Mouse (Mus musculus) hindbrain, postnatal 0 days (tissue): ENCODE measurements around the gene Syne3. TPM values are rescaled to one million over a fixed set of nuclear protein-coding genes. Genes with fewer than 3 reads are reported as not detected.

Experiments
- ATAC-seq: fragments of 200-750 bp; cut with Nextera tagmentation; 2 replicates; pipeline ENCODE4 v1.8.0; 2017; ENCODE audit warnings: mild to moderate bottlenecking, moderate TSS enrichment, moderate library complexity
- DNase-seq: peaks from one replicate; pipeline ENCODE4 v3.0.0-alpha.2; 2015; ENCODE audit warnings: low spot score
- H3K27ac ChIP-seq: fragments of 300-500 bp; sonication (generic); 2 replicates; pipeline ENCODE4 v1.5.1; 2014; ENCODE audit warnings: mild to moderate bottlenecking
- H3K27me3 ChIP-seq: fragments of 300-500 bp; sonication (generic); 2 replicates; pipeline ENCODE4 v1.6.1; 2014; ENCODE audit warnings: low read length, mixed read lengths; ENCODE audit not compliant: insufficient read depth
- H3K36me3 ChIP-seq: fragments of 300-500 bp; sonication (generic); 2 replicates; pipeline ENCODE4 v1.6.1; 2014; ENCODE audit warnings: low read length, mixed read lengths; ENCODE audit not compliant: insufficient read depth
- H3K4me1 ChIP-seq: fragments of 300-500 bp; sonication (generic); 2 replicates; pipeline ENCODE4 v1.6.1; 2014; ENCODE audit warnings: antibody characterized with exemption, low read length, mixed read lengths; ENCODE audit not compliant: insufficient read depth
- H3K4me2 ChIP-seq: fragments of 300-500 bp; sonication (generic); 2 replicates; pipeline ENCODE4 v1.6.1; 2014; ENCODE audit warnings: low read depth, mild to moderate bottlenecking, low read length, moderate library complexity, mixed read lengths
- H3K4me3 ChIP-seq: fragments of 300-500 bp; sonication (generic); 2 replicates; pipeline ENCODE4 v1.5.1; 2014; ENCODE audit warnings: low read length
- H3K9ac ChIP-seq: fragments of 300-500 bp; sonication (generic); replicated peaks from 2 replicates; pipeline ENCODE4 v1.6.1; 2014; ENCODE audit warnings: mild to moderate bottlenecking, low read length, moderate library complexity, mixed read lengths
- H3K9me3 ChIP-seq: fragments of 300-500 bp; sonication (generic); 2 replicates; pipeline ENCODE4 v1.6.1; 2016; ENCODE audit warnings: low read length, mixed read lengths
- CTCF ChIP-seq: IDR thresholded peaks from 2 replicates; pipeline ENCODE4 v1.5.1; 2016; ENCODE audit warnings: antibody characterized with exemption, control low read depth, low read depth
- WGBS: fragments of 180-500 bp; shearing (Covaris S2); extraction: QIAGEN DNeasy Blood & Tissue Kit; methylation state at CpG from one replicate; pipeline ENCODE4 v1.1.7; 2014; 5-methylcytosine and 5-hydroxymethylcytosine counted together
- polyA plus RNA-seq: library from polyadenylated mRNA; unstranded; fragments of >200 nt; fragmentation: Nextera tagmentation; extraction: Ambion mirVana; gene quantifications from 2 replicates; pipeline ENCODE4 v1.2.1, GENCODE M21; 2015
- total RNA-seq: library from RNA; depleted of rRNA; stranded (reverse); fragments of >200 nt; gene quantifications from 2 replicates; pipeline ENCODE4 v1.2.3, GENCODE M21; 2014

The Syne3 gene
- total and polyA plus RNA-seq, 2 experiments from 2014 or later: 0.98 to 1.4 TPM

DNA sequence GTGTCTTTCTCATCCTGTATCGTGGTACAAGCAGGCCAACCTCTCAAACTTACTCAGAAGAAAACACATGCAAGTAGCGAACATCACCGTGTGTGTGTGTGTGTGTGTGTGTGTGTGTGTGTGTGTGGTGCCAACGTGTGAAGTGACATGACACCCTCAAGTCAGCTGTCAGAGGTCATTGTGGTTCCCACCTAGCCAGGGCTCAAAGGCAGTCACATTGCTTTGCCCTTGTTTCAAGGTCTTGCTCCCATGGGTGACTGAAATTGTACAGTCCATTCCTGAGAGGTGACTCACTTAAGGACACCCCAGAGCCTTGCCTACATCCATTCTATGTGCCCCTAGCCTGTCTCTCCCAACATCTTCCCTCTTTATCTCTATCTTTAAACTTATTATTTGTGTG lies 40.0 kb downstream of the Syne3 start:
- Histone ChIP-seq H3K9me3 (no peaks in the 10 kb centered on the region), H3K4me1 (no peaks in the 10 kb centered on the region), H3K27me3 (no peaks in the 10 kb centered on the region), H3K4me3 (no peak overlapping the region), H3K36me3 (no peaks in the 10 kb centered on the region), H3K27ac (no peak overlapping the region), H3K4me2 (no peak overlapping the region), H3K9ac (no peak overlapping the region)
- 83% methylated on average over 4 of the region's 4 CpGs for WGBS
- no peak for TF ChIP-seq CTCF
- DNase-seq (no peak), ATAC-seq (no peak)

DNA sequence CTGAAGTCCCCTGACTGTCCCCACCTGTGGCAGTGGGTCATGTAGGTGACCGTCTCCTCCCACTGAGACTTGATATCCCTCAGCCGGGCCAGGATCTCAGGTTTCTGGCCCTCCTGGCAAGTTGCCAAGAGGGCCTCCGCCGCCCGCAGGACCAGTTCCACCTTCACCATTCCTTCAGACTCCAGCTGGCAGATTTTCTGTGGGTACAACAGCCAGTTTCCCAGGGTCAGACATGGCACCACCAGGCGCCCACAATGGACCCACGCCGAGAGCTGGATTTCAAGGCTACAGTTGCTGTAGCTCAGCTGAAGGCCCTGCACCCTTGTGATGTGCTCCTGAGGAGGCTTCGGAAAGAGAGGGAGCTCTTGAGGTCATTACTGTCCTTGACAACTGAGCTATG lies 40.4 kb downstream of the Syne3 start:
- Histone ChIP-seq H3K9ac (no peak overlapping the region), H3K4me1 (no peaks in the 10 kb centered on the region), H3K27me3 (no peaks in the 10 kb centered on the region), H3K9me3 (no peaks in the 10 kb centered on the region), H3K4me2 (no peak overlapping the region), H3K27ac (no peak overlapping the region), H3K36me3 (no peaks in the 10 kb centered on the region), H3K4me3 (no peak overlapping the region)
- TF ChIP-seq CTCF: no peak
- DNase-seq (no peak), ATAC-seq (no peak)
- WGBS: 78% methylated on average over 9 of the region's 9 CpGs

DNA sequence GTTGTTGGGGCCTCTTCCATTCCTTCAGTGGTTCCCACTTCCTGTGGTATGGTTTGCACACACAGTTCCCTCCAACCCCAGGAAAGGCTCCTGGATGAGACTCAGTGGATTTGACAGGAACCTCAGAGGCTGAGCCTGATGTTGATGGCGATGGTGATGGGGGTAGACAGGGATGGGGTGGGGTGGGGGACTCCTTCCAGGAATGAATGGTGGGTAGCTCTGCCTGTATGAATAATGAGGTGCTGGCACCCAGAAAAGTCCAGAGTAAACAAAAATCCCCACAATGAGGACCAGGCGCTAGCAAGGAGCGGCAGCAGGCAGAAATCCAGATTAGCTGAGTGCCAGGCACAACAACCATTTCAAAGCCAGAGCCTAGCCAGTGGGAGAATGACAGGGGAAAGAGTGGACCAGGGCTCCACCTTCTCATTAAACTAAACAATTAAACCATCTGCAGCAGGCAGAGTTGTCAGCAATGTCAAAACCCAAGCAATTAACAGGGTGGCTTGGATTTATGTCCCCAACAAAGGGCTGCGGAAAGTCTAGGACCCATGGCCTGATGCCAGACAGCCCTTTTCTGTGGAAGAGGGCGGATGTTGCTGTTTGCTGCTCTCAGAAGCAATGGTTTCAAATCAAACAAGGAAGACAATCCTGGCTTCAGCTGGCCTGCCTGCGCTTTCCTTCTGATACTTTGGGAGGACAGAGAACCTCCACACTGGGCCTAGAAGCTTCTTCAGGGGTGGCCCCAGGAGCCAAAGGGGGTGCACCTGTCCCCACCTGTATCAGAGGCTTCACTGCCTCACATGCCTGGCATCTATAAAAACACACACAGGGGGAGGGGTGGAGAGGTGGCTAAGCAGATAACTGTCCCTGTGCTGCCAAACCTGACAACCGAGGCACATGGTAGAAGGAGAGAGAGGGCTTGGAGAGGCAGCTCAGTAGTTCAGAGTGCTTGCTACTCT lies 44.4 kb downstream of the Syne3 start:
- ATAC-seq (peak; percentile 55; the same call in 1 of the 2 replicates), DNase-seq (peak; percentile 68)
- H3K4me1 ChIP-seq: no peaks in the 10 kb centered on the region
- no peaks in the 10 kb centered on the region for H3K27me3 ChIP-seq
- WGBS: 36% methylated on average over 7 of the region's 7 CpGs
- no peak overlapping the region for H3K4me2 ChIP-seq
- no peak overlapping the region for H3K9ac ChIP-seq
- no peak for TF ChIP-seq CTCF
- H3K36me3 ChIP-seq: no peaks in the 10 kb centered on the region
- peak overlapping the region; percentile 15; the same call in 1 of the 2 replicates for H3K27ac ChIP-seq
- no peak overlapping the region for H3K4me3 ChIP-seq
- H3K9me3 ChIP-seq: no peaks in the 10 kb centered on the region

DNA sequence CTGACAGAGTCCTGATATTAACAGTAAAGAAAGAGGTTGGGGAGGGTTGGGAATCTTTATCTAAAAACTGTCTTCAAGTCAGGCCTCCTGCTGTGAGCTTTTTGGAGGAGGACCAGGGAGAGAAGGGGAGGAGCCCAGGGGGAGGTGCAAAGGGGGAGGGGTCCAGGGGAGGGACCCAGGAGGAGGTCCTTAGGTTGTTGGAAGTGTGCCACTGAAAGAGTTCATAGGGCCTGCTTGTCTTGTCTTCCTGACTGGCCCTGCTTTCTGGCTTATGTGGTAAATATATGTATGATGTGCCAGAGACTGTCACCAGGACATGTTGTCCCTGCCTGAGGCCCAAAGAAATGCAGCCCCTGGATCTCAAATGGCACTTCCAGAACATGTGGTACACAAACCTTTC lies 49.2 kb downstream of the Syne3 start:
- Histone ChIP-seq H3K4me1 (peaks cover 5% of the 10 kb centered on the region; the same call in 1 of the 2 replicates), H3K27me3 (no peaks in the 10 kb centered on the region), H3K27ac (no peak overlapping the region), H3K36me3 (no peaks in the 10 kb centered on the region), H3K4me2 (no peak overlapping the region), H3K9ac (no peak overlapping the region), H3K4me3 (no peak overlapping the region), H3K9me3 (no peaks in the 10 kb centered on the region)
- ATAC-seq: no peak
- DNase-seq: no peak
- no peak for TF ChIP-seq CTCF

DNA sequence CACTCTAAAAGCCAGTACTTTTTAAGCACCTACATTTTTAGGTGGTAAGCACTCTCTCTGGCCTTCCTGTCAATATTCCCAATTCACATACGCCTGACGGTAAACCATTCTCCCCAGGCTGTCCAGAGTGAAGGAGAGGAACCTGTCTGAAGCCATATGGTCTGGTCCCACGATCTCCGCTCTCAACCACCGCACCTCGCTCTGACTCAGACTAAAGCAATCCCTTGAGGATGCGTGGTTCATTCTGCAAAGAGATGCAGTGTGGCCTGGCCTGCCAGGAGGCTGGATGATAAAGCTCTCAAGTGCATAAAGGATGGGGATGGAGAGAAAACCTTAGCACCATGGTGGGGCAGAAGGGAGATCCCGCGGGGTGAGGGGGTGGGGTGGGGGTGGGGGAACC lies 49.6 kb downstream of the Syne3 start:
- no peak for DNase-seq
- H3K9me3 ChIP-seq: no peaks in the 10 kb centered on the region
- no peak overlapping the region for H3K9ac ChIP-seq
- no peaks in the 10 kb centered on the region for H3K27me3 ChIP-seq
- ATAC-seq: no peak
- WGBS: 63% methylated on average over 9 of the region's 9 CpGs
- H3K4me3 ChIP-seq: no peak overlapping the region
- no peak for TF ChIP-seq CTCF
- H3K4me2 ChIP-seq: no peak overlapping the region
- H3K4me1 ChIP-seq: peaks cover 9% of the 10 kb centered on the region; the same call in 1 of the 2 replicates
- H3K36me3 ChIP-seq: no peaks in the 10 kb centered on the region
- H3K27ac ChIP-seq: no peak overlapping the region

DNA sequence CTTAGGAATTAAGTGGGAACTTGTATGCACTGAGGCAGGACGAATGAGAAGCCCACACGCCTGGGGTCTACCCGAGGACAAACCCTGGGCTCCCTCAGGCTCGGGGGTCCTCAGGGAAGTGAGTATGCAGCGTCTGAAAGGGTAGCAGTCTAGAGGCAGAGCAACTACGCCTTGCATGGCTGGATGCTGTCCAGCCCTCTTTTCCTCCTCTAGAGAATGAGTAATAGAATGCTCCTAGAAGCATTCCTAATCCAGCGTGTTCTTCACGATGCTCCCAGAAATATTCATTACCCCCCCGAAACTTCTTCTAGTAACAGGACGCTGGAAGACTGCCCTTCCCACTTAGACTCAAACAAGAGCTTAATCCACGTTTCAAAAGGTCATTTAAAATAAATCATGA lies 51.3 kb downstream of the Syne3 start:
- TF ChIP-seq CTCF: no peak
- 72% methylated on average over 11 of the region's 11 CpGs for WGBS
- ATAC-seq: no peak

DNA sequence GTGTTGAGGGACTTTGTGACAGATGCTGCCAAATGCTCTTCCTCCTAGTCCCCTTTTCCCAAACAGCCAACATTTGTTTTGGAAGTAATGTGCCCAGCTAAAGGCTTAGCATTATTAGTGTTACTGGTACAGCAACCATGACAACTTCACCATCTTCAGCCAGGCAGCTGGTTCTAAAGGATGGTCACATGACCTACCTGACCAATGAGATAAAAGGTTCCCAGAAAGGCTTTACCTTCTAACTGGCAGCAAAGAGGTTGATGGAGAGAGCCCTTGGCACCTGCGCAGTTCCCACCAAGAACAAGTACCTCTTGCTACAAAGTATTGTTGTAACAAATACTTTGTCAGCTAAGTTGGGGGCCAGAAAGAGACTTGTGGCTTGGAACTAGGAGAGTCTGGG lies 52.4 kb downstream of the Syne3 start:
- H3K4me1 ChIP-seq: peaks cover 10% of the 10 kb centered on the region; the same call in 1 of the 2 replicates
- no peaks in the 10 kb centered on the region for H3K36me3 ChIP-seq
- no peak for TF ChIP-seq CTCF
- no peaks in the 10 kb centered on the region for H3K27me3 ChIP-seq
- DNase-seq (no peak), ATAC-seq (no peak)
- H3K9me3 ChIP-seq: no peaks in the 10 kb centered on the region
- H3K27ac ChIP-seq: no peak overlapping the region
- WGBS: 91% methylated on average over 1 of the region's 1 CpGs
- H3K4me3 ChIP-seq: no peak overlapping the region
- no peak overlapping the region for H3K4me2 ChIP-seq
- no peak overlapping the region for H3K9ac ChIP-seq

More for the DNA sequence above, 51.3 kb downstream of the Syne3 start:
- Histone ChIP-seq H3K4me2 (no peak overlapping the region), H3K4me3 (no peak overlapping the region), H3K4me1 (peaks cover 10% of the 10 kb centered on the region; the same call in 1 of the 2 replicates), H3K9me3 (no peaks in the 10 kb centered on the region), H3K27ac (no peak overlapping the region), H3K9ac (no peak overlapping the region), H3K27me3 (no peaks in the 10 kb centered on the region), H3K36me3 (no peaks in the 10 kb centered on the region)
- DNase-seq: no peak
